Mouse (Mus musculus) myocyte (in vitro differentiated cells): ENCODE results near the gene Gm11084.

ENCODE experiments used
- CEBPB ChIP-seq: IDR thresholded peaks from 2 replicates; pipeline ENCODE4 v1.6.1; 2011; ENCODE audit warnings: mild to moderate bottlenecking, moderate library complexity; ENCODE audit not compliant: poor library complexity, insufficient read depth, severe bottlenecking
- E2F4 ChIP-seq: IDR thresholded peaks from one replicate; pipeline ENCODE4 v1.6.1; 2011; ENCODE audit warnings: mild to moderate bottlenecking, control low read depth, moderate library complexity; ENCODE audit not compliant: insufficient read depth
- MAX ChIP-seq: IDR thresholded peaks from one replicate; pipeline ENCODE4 v1.6.1; 2011; ENCODE audit warnings: low read depth, mild to moderate bottlenecking, control low read depth
- MYOD1 ChIP-seq, 3 experiments: IDR thresholded peaks; one replicate each; pipeline ENCODE4 v1.6.1; 2011; ENCODE audit warnings: control low read depth in 2 of 3, low read depth in 2 of 3, mild to moderate bottlenecking in 2 of 3, moderate library complexity in 1 of 3; ENCODE audit not compliant: insufficient read length in 2 of 3, control insufficient read depth in 1 of 3
- MYOG ChIP-seq, 3 experiments: IDR thresholded peaks; one replicate each; pipeline ENCODE4 v1.6.1; 2011; ENCODE audit warnings: control low read depth in 2 of 3, low read depth in 2 of 3, mild to moderate bottlenecking in 2 of 3; ENCODE audit not compliant: insufficient read length in 2 of 3, control insufficient read depth in 1 of 3, insufficient read depth in 1 of 3
- POLR2A ChIP-seq: IDR thresholded peaks from one replicate; pipeline ENCODE4 v1.6.1; 2011; ENCODE audit warnings: low read depth, mild to moderate bottlenecking, control low read depth, moderate library complexity; ENCODE audit not compliant: insufficient read length
- POLR2AphosphoS2 ChIP-seq: IDR thresholded peaks from one replicate; pipeline ENCODE4 v1.6.1; 2011; ENCODE audit warnings: low read depth, control low read depth; ENCODE audit not compliant: insufficient read length
- REST ChIP-seq: IDR thresholded peaks from one replicate; pipeline ENCODE4 v1.6.1; 2011; ENCODE audit warnings: mild to moderate bottlenecking, control low read depth, moderate library complexity; ENCODE audit not compliant: insufficient read depth, insufficient read length
- SRF ChIP-seq: IDR thresholded peaks from one replicate; pipeline ENCODE4 v1.6.1; 2011; ENCODE audit warnings: low read depth; ENCODE audit not compliant: control insufficient read depth, insufficient read length
- TCF12 ChIP-seq: IDR thresholded peaks from one replicate; pipeline ENCODE4 v1.6.1; 2011; ENCODE audit warnings: mild to moderate bottlenecking, control low read depth; ENCODE audit not compliant: poor library complexity, insufficient read depth, severe bottlenecking
- TCF3 ChIP-seq: IDR thresholded peaks from one replicate; pipeline ENCODE4 v1.6.1; 2011; ENCODE audit warnings: low read depth, control low read depth; ENCODE audit not compliant: insufficient read length
- USF1 ChIP-seq: IDR thresholded peaks from one replicate; pipeline ENCODE4 v1.6.1; 2011; ENCODE audit warnings: low read depth, mild to moderate bottlenecking, control low read depth, moderate library complexity

DNA sequence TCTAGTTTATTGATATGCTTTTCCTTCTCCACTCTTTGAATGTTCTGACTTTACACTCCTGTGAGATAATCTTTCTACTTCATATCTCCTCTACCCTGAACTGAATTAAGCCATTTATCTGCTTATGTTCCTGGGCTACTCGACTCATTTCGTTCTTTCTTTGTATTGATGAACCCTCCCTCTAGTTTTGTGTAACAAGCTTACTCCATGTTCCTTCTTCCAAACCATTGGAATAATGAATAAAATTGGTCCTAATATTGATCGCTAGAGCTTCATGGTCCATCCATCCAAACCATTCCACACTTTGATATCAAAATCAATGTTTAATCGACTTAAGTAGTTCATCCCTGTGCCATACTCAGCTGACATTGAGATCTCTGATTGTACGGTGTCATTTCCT, at the start of gene Gm11084:
- no peak for TF ChIP-seq MAX
- TF ChIP-seq TCF12, result no peak
- no peak for TF ChIP-seq POLR2A
- no peak for TF ChIP-seq CEBPB
- TF ChIP-seq E2F4, result no peak
- no peak for TF ChIP-seq MYOD1 (IDR thresholded peaks at IDR 0.05; ENCODE audit: control insufficient read depth in 1 of 3, insufficient read length in 2 of 3, low read depth in 2 of 3)
- TF ChIP-seq USF1, result no peak
- no peak for TF ChIP-seq MYOG (IDR thresholded peaks at IDR 0.05; ENCODE audit: control insufficient read depth in 1 of 3, insufficient read depth in 1 of 3, insufficient read length in 2 of 3, low read depth in 2 of 3)
- no peak for TF ChIP-seq POLR2AphosphoS2
- no peak for TF ChIP-seq SRF
- TF ChIP-seq REST, result no peak
- no peak for TF ChIP-seq TCF3
